Mouse (Mus musculus) lung, postnatal 0 days (tissue): Measurements from ENCODE around the gene Nrap.

Experiments used
- CTCF ChIP-seq: IDR thresholded peaks from 2 replicates; pipeline ENCODE4 v1.5.1; 2016; ENCODE audit warnings: antibody characterized with exemption, mild to moderate bottlenecking
- EP300 ChIP-seq: IDR thresholded peaks from 2 replicates; pipeline ENCODE4 v1.6.1; 2016; ENCODE audit warnings: antibody characterized with exemption, mild to moderate bottlenecking, control low read depth

GRCm38 (mm10) chr19:56346750-56347149, 43.1 kb downstream of the Nrap start:
- TF ChIP-seq CTCF (no peak), EP300 (no peak)
